Mouse (Mus musculus): ENCODE results near the gene Olfr68. TPM values are rescaled to one million over a fixed set of nuclear protein-coding genes. Genes with fewer than 3 reads are reported as not detected.
"Not testable (repeated sequence)": the region's sequence is repeated elsewhere in the genome, so short reads cannot be mapped to it uniquely, and the experiment has no call there.

Olfr68 gene
- polyA plus RNA-seq, 1 experiment from 2014 or later, result not detected

GRCm38 (mm10) chr7:103762212-103762611, 17.3 kb downstream of the Olfr68 start:
- H3K9ac ChIP-seq; H3K36me3 ChIP-seq; H3K27ac ChIP-seq (ENCODE audit: poor library complexity, severe bottlenecking); H3K9me3 ChIP-seq (replicated peaks); ATAC-seq (ENCODE audit: insufficient number of reproducible peaks, low FRiP score); H3K4me2 ChIP-seq; H3K4me1 ChIP-seq (replicated peaks); H3K27me3 ChIP-seq (replicated peaks); H3K4me3 ChIP-seq: not testable (repeated sequence)
- 77% methylated on average over 6 of the region's 6 CpGs for WGBS

GRCm38 (mm10) chr7:103757233-103757632, 22.3 kb downstream of the Olfr68 start, which contains the start of gene Olfr630:
TSS of gene Olfr630 (minus strand) at chr7:103757333.
- ATAC-seq (ENCODE audit: insufficient number of reproducible peaks, low FRiP score), result no peak

GRCm38 (mm10) chr7:103744843-103745242, 34.7 kb downstream of the Olfr68 start, which contains the start of gene Olfr629:
TSS of gene Olfr629 (minus strand) at chr7:103744943.
- Histone ChIP-seq H3K36me3 (no peaks in the 10 kb centered on the region), H3K27ac (ENCODE audit: poor library complexity, severe bottlenecking) (no peak within 1 kb of the TSS), H3K4me1 (replicated peaks) (no peaks in the 10 kb centered on the region), H3K4me2 (no peak within 1 kb of the TSS), H3K27me3 (replicated peaks) (no peaks in the 10 kb centered on the region), H3K9me3 (replicated peaks) (no peaks in the 10 kb centered on the region), H3K4me3 (no peak within 1 kb of the TSS), H3K9ac (no peak within 1 kb of the TSS)
- WGBS, result 76% methylated on average over 2 of the region's 2 CpGs
- no peak for ATAC-seq (ENCODE audit: insufficient number of reproducible peaks, low FRiP score)

More at GRCm38 (mm10) chr7:103757233-103757632, 22.3 kb downstream of the Olfr68 start, which contains the start of gene Olfr630:
- WGBS, result 38% methylated on average over 2 of the region's 2 CpGs
- Histone ChIP-seq H3K27ac (ENCODE audit: poor library complexity, severe bottlenecking) (no peak within 1 kb of the TSS), H3K4me2 (no peak within 1 kb of the TSS), H3K4me3 (no peak within 1 kb of the TSS), H3K27me3 (replicated peaks) (no peaks in the 10 kb centered on the region), H3K9me3 (replicated peaks) (no peaks in the 10 kb centered on the region), H3K4me1 (replicated peaks) (no peaks in the 10 kb centered on the region), H3K9ac (no peak within 1 kb of the TSS), H3K36me3 (no peaks in the 10 kb centered on the region)

GRCm38 (mm10) chr7:103730074-103730473, 49.4 kb downstream of the Olfr68 start, which contains the start of gene Olfr628:
TSS of gene Olfr628 (plus strand) at chr7:103730374.
- Histone ChIP-seq H3K4me1 (replicated peaks) (no peaks in the 10 kb centered on the region), H3K9me3 (replicated peaks) (no peaks in the 10 kb centered on the region), H3K27me3 (replicated peaks) (no peaks in the 10 kb centered on the region), H3K27ac (ENCODE audit: poor library complexity, severe bottlenecking) (no peak within 1 kb of the TSS), H3K4me3 (no peak within 1 kb of the TSS), H3K9ac (no peak within 1 kb of the TSS), H3K36me3 (no peaks in the 10 kb centered on the region), H3K4me2 (no peak within 1 kb of the TSS)
- no peak for ATAC-seq (ENCODE audit: insufficient number of reproducible peaks, low FRiP score)
- WGBS, result 85% methylated on average over 1 of the region's 1 CpGs

Other genes starting within 250 kb of the Olfr68 start
- not detected in 2 replicates for gene Olfr612, start 237.0 kb downstream of the Olfr68 start, polyA plus RNA-seq (2016; fragmentation: Nextera tagmentation; extraction: Ambion mirVana)
- not detected in 2 replicates for gene Olfr613, start 231.6 kb downstream of the Olfr68 start, polyA plus RNA-seq (2016; fragmentation: Nextera tagmentation; extraction: Ambion mirVana)
- gene Olfr615, start 223.6 kb downstream of the Olfr68 start, polyA plus RNA-seq (2016; fragmentation: Nextera tagmentation; extraction: Ambion mirVana), result not detected in 2 replicates
- not detected in 2 replicates for gene Olfr616, start 210.6 kb downstream of the Olfr68 start, polyA plus RNA-seq (2016; fragmentation: Nextera tagmentation; extraction: Ambion mirVana)
- not detected in 2 replicates for gene Olfr617, start 206.6 kb downstream of the Olfr68 start, polyA plus RNA-seq (2016; fragmentation: Nextera tagmentation; extraction: Ambion mirVana)
- not detected in 2 replicates for gene Olfr618, start 189.6 kb downstream of the Olfr68 start, polyA plus RNA-seq (2016; fragmentation: Nextera tagmentation; extraction: Ambion mirVana)
- gene Olfr619, start 179.1 kb downstream of the Olfr68 start, polyA plus RNA-seq (2016; fragmentation: Nextera tagmentation; extraction: Ambion mirVana), result not detected in 2 replicates
- gene Olfr620, start 167.2 kb downstream of the Olfr68 start, polyA plus RNA-seq (2016; fragmentation: Nextera tagmentation; extraction: Ambion mirVana), result not detected in 2 replicates
- gene Olfr622, start 137.0 kb downstream of the Olfr68 start, polyA plus RNA-seq (2016; fragmentation: Nextera tagmentation; extraction: Ambion mirVana), result not detected in 2 replicates
- gene Olfr623, start 116.0 kb downstream of the Olfr68 start, polyA plus RNA-seq (2016; fragmentation: Nextera tagmentation; extraction: Ambion mirVana), result not detected in 2 replicates
- 0.03 and 0.04 TPM in 2 replicates for gene Olfr624, start 108.5 kb downstream of the Olfr68 start, polyA plus RNA-seq (2016; fragmentation: Nextera tagmentation; extraction: Ambion mirVana)
- not detected in 2 replicates for gene Olfr625-ps1, start 97.0 kb downstream of the Olfr68 start, polyA plus RNA-seq (2016; fragmentation: Nextera tagmentation; extraction: Ambion mirVana)
- gene Olfr243, start 65.0 kb downstream of the Olfr68 start, polyA plus RNA-seq (2016; fragmentation: Nextera tagmentation; extraction: Ambion mirVana), result not detected in 2 replicates
- not detected in 2 replicates for gene Olfr628, start 49.3 kb downstream of the Olfr68 start, polyA plus RNA-seq (2016; fragmentation: Nextera tagmentation; extraction: Ambion mirVana)
- 0.08 TPM in 1 of 2 replicates, not detected in the other for gene Olfr629, start 34.8 kb downstream of the Olfr68 start, polyA plus RNA-seq (2016; fragmentation: Nextera tagmentation; extraction: Ambion mirVana)
- not detected in 2 replicates for gene Olfr630, start 22.4 kb downstream of the Olfr68 start, polyA plus RNA-seq (2016; fragmentation: Nextera tagmentation; extraction: Ambion mirVana)
- not detected in 2 replicates for gene Olfr69, start 8.1 kb downstream of the Olfr68 start, polyA plus RNA-seq (2016; fragmentation: Nextera tagmentation; extraction: Ambion mirVana)
- gene Olfr67, start 12.1 kb upstream of the Olfr68 start, polyA plus RNA-seq (2016; fragmentation: Nextera tagmentation; extraction: Ambion mirVana), result not detected in 2 replicates
- 3,072 and 3,403 TPM in 2 replicates for gene Hbb-bt, start 34.3 kb upstream of the Olfr68 start, polyA plus RNA-seq (2016; fragmentation: Nextera tagmentation; extraction: Ambion mirVana)
- 2,689 and 3,022 TPM in 2 replicates for gene Hbb-bs, start 48.4 kb upstream of the Olfr68 start, polyA plus RNA-seq (2016; fragmentation: Nextera tagmentation; extraction: Ambion mirVana)
- 0.50 and 0.56 TPM in 2 replicates for gene Hbb-bh2, start 60.8 kb upstream of the Olfr68 start, polyA plus RNA-seq (2016; fragmentation: Nextera tagmentation; extraction: Ambion mirVana)
- 2,015 and 2,280 TPM in 2 replicates for gene Hbb-bh1, start 63.5 kb upstream of the Olfr68 start, polyA plus RNA-seq (2016; fragmentation: Nextera tagmentation; extraction: Ambion mirVana)
- 31,254 and 35,001 TPM in 2 replicates for gene Hbb-y, start 73.5 kb upstream of the Olfr68 start, polyA plus RNA-seq (2016; fragmentation: Nextera tagmentation; extraction: Ambion mirVana)
- not detected in 2 replicates for gene Olfr66, start 106.6 kb upstream of the Olfr68 start, polyA plus RNA-seq (2016; fragmentation: Nextera tagmentation; extraction: Ambion mirVana)
- not detected in 2 replicates for gene Olfr64, start 114.8 kb upstream of the Olfr68 start, polyA plus RNA-seq (2016; fragmentation: Nextera tagmentation; extraction: Ambion mirVana)
- gene Olfr65, start 123.8 kb upstream of the Olfr68 start, polyA plus RNA-seq (2016; fragmentation: Nextera tagmentation; extraction: Ambion mirVana), result not detected in 2 replicates
- gene Olfr631, start 149.1 kb upstream of the Olfr68 start, polyA plus RNA-seq (2016; fragmentation: Nextera tagmentation; extraction: Ambion mirVana), result not detected in 2 replicates
- not detected in 2 replicates for gene Olfr632, start 154.6 kb upstream of the Olfr68 start, polyA plus RNA-seq (2016; fragmentation: Nextera tagmentation; extraction: Ambion mirVana)
- gene Olfr633, start 164.7 kb upstream of the Olfr68 start, polyA plus RNA-seq (2016; fragmentation: Nextera tagmentation; extraction: Ambion mirVana), result not detected in 2 replicates
- gene Olfr635, start 191.5 kb upstream of the Olfr68 start, polyA plus RNA-seq (2016; fragmentation: Nextera tagmentation; extraction: Ambion mirVana), result not detected in 2 replicates
- 0.18 TPM in 1 of 2 replicates, not detected in the other for gene Olfr638, start 219.0 kb upstream of the Olfr68 start, polyA plus RNA-seq (2016; fragmentation: Nextera tagmentation; extraction: Ambion mirVana)
- gene Olfr639, start 237.6 kb upstream of the Olfr68 start, polyA plus RNA-seq (2016; fragmentation: Nextera tagmentation; extraction: Ambion mirVana), result 0.03 and 0.04 TPM in 2 replicates
- not detected in 2 replicates for gene Olfr640, start 245.9 kb upstream of the Olfr68 start, polyA plus RNA-seq (2016; fragmentation: Nextera tagmentation; extraction: Ambion mirVana)